Mouse (Mus musculus) right cerebral cortex, postnatal 14 days (tissue): Measurements from ENCODE around the gene Alppl2.
A peak's percentile ranks its signal among the peaks of the same experiment; 100 is the strongest.

Source experiments
- DNase-seq: peaks from one replicate; pipeline ENCODE4 v3.0.0; 2022

The Alppl2 gene

GRCm38 (mm10) chr1:87089828-87090227 lies at the start of gene Alppl2:
TSS of gene Alppl2 (minus strand) at chr1:87089928.
- no peak for DNase-seq

GRCm38 (mm10) chr1:87131803-87132202 lies 42.1 kb upstream of the Alppl2 start:
- no peak for DNase-seq

- peak; percentile 53 for DNase-seq
Measured at GRCm38 (mm10) chr1:87127206-87128030, 37.7 kb upstream of the Alppl2 start.

DNA sequence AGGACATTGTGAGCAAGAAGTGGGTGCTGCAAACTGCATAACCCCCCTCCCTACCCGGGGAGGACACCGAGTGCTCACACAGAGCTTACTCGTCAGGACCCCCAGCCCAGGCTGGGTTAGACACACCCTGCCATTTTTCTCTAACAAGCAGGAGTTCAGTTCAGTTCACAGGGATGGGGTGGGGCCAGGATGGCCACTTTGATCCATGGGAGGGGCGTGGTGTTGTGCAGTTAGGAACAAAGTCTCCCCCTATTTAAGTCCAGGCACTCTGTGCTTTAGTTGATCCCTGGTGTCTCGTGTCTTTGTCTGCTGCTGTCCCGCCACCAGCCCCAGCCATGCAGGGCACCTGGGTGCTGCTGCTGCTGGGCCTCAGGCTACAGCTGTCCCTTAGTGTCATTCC lies 34.9 kb upstream of the Alppl2 start, which contains the start of gene Akp3:
Akp3 (plus strand) TSS at position 301 of the 400 bp plus-strand sequence.
- no peak for DNase-seq

GRCm38 (mm10) chr1:87114784-87115183 lies 25.1 kb upstream of the Alppl2 start:
- no peak for DNase-seq

GRCm38 (mm10) chr1:87111719-87112354 lies 22.1 kb upstream of the Alppl2 start:
- peak; percentile 24 for DNase-seq

DNA sequence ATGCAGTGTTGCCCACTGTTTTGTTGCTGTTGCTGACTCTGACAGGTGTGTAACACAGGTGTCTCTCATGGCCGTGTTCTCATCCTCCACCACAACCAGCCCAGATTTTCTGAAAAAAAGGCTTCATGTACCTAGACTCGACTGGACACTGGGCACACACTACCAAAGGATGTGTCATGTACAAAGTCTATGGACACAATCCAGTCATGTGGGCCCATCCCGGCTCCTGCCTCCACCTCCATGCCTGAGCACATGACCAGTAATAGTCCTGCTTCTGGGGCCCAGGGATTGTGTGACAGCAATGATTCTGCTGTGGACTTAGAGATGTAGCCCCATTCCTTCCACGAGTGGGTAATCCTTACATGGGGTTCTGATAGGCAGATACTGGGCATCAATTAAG lies 18.8 kb upstream of the Alppl2 start:
- DNase-seq = no peak

- DNase-seq = no peak
Measured at GRCm38 (mm10) chr1:87106536-87106935, 16.8 kb upstream of the Alppl2 start.

DNA sequence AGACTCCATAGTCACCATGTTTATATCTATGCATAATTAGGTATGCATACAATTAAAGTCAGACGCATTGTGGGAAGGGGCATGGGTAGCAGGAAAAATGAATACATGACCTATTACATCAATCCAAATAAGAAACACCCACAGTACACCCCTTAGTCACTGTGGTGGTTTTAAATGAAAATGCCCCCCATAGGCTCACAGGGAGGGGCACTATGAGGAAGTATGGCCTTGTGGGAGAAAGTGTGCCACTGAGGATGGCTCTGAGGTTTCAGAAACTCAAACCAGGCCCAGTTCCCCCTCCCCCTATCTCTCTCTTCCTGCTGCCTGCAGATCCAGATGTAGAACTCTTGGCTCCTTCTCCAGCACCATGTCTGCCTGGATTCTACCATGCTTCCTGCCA lies 14.2 kb upstream of the Alppl2 start:
- DNase-seq = no peak

DNA sequence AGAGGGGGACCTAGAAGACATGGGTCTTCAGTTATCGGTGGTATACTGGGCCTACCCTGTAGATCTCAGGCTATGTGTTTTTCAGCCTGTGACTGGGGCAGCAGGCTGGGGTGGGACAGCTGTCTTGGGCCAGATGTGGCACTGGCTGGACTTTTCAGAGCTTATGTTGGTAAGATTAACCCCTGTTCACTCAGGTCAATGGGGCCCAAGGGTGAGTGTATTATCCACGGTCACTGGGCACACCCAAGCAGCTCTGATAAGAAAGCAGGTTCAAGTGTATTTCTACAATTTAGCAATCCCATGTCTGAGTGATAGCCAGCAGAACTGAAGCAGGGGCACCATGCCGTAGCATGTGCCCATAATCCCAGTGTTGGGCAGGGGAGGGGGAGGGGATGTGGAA lies 12.4 kb upstream of the Alppl2 start:
- DNase-seq = no peak

- DNase-seq = no peak
Measured at GRCm38 (mm10) chr1:87101411-87101810, 11.7 kb upstream of the Alppl2 start, which contains the start of gene Alpi. TSS of gene Alpi (minus strand) at chr1:87101606.

- DNase-seq = peak; percentile 53
Measured at GRCm38 (mm10) chr1:87098358-87098975, 8.7 kb upstream of the Alppl2 start.

DNA sequence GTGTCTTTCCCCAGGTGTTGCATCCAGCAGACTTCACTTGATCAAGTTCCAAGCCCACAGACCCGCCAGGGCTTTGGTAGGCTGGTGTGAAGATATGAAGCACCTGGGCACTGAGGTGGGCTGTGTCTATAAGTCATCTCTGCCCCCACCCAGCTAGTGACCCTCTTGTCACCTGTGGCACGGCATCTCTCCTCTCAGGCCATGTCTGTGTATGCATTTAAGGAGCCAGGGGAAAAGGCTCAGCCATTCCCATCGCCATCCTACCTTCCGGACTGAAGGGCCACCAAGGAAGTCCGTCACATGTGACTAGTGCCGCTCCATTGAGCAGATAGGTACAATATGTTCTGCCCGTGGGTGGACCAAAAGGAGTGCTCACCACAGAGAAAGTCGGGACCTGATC lies 5.9 kb upstream of the Alppl2 start:
- no peak for DNase-seq

GRCm38 (mm10) chr1:87089251-87089650 lies 477 bp downstream of the Alppl2 start:
- no peak for DNase-seq

DNA sequence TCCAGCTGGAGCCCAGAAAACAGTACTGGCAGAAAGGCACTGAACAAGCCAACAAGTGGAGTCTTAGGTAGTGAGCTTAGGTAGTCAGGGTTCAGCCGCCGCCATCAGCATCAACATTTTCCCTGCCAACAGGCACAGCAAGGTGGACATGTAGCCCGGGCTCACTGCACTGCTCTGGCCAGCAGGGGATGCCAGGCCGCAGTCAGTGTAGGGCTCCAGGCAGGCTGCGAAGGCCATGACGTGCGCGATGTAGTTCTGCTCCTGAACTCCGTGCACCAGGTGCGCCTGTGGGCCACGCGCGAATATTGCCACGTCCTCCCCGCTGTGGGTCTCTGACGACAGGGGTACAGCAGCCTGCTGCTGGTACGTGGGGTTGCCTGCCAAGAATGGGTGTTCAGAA lies 2.8 kb downstream of the Alppl2 start:
- no peak for DNase-seq

DNA sequence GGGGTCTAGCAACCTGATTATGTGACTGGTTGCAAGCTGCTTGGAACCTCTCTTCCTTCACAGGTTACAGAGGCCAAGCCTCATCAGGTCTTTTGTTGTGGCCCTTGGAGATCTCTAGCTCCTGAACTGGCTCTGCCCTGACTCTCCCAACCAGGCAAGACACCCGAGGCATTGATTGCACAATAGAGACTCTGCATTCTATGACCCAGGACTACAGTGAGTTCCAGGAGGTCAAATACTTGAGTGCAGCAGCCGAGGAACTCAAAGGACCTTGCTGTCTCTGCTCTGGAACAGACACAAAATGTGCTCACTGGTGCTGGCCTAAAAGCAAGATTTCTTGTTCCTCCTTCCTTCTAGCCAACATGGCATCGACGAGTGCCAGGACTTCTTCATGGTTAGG lies 3.5 kb downstream of the Alppl2 start:
- no peak for DNase-seq

DNA sequence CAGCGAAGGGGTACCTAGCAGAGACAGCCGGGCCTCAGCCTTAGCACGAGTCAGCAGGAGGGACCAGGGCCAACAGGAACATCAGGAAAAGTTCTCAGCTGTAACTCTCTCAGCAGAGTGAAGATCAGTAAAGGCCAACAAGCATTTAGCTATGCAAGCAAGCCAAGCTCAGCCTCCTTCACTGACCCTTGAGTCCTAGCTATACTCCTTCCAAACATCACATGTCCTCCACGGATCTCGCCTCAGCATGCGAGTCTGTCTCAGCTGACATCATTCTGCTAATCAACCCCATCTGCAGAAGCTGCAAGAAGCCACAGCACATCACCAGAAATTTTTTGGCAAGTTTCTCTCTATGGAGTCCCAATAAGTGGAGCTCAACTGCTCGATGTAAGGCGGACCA lies 16.0 kb downstream of the Alppl2 start:
- DNase-seq = no peak

- DNase-seq = no peak
Measured at GRCm38 (mm10) chr1:87070720-87071119, 19.0 kb downstream of the Alppl2 start.

- no peak for DNase-seq
Measured at GRCm38 (mm10) chr1:87060913-87061312, 28.8 kb downstream of the Alppl2 start.

- DNase-seq = no peak
Measured at GRCm38 (mm10) chr1:87059042-87059665, 30.6 kb downstream of the Alppl2 start.

DNA sequence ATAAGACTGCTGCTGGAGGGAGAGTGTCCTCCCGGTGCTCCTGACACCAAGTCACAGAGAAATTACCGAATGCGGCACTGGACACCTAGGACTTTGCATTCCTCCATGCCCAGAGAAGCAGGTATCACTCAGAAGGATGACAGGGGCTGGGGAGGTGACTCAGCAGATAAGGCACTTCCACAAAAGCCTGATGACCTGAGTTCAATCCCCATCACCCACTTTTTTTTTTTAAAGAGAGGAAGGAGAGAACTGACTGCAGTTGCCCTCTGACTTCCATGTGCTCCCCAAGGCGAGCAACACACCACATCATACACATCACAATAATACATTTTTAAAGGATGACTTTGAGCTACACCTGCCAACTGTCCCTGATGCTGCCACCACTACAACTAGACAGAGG lies 32.7 kb downstream of the Alppl2 start:
- no peak for DNase-seq

- DNase-seq = no peak
Measured at GRCm38 (mm10) chr1:87051369-87051768, 38.4 kb downstream of the Alppl2 start.

DNA sequence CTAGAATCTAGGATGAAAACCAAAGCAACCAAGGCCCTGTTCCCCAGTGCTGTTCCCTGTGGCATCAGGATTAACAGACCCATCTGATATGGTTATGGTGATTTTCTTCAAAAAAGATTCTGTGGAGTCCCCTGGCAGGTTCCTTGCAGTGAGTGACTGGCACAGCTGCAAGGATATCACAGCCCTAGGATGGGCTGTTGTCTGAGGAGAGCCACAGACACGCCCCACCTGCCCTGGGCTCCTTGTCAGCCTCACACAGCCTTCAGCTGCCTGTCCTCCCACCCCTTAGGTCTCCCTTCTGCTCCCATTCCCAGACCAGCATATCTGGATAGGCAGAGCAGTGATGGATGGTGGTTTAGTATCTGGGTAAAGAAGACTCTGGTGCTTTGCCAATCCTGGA lies 39.0 kb downstream of the Alppl2 start:
- no peak for DNase-seq
